Mouse (Mus musculus) heart, postnatal 10 days (tissue): ENCODE measurements around the gene Ndufs3. TPM values are rescaled to one million over a fixed set of nuclear protein-coding genes. Genes with fewer than 3 reads are reported as not detected.
A peak's percentile ranks its signal among the peaks of the same experiment; 100 is the strongest.

Source experiments
- DNase-seq, 2 experiments: peaks; one replicate each; pipeline ENCODE4 v3.0.0; 2021
- intact Hi-C: fragments of 180-260 bp; cut with DNase I; formaldehyde crosslinking; loops from one replicate; pipeline ENCODE4 v1.15.1; 2025
- total RNA-seq, 2 experiments: library from RNA; stranded (reverse); gene quantifications; 2 replicates each; pipeline ENCODE4 v1.2.3; 2021

Gene Ndufs3
- total RNA-seq, 2 experiments from 2014 or later = 693 to 709 TPM

DNA sequence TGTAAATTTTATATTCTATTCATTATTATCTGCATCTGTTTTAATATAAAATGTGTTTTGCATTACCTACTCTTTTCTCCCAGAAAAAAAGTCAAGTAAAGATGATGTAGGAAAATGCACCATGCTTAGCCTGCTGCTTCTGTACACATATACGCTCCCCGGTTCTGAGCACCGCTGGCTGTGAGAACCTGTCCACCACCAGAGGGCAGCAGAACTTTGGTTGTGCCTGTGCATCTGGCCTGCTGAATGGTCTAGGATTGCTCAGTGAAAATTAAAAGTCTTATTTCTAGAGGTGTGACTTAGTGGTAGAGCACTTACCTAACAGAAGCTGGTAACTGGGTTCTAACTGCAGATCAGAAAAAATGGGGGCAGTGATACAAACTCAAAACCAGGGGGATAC lies 38.1 kb downstream of the Ndufs3 start:
- intact Hi-C loops = loop anchor here (1.0 to 5.0 kb wide), 3 partner anchors 36 to 235 kb away; partner anchors contain the start of genes Kbtbd4 and Ndufs3
- DNase-seq = peak; percentile 90 to 94

DNA sequence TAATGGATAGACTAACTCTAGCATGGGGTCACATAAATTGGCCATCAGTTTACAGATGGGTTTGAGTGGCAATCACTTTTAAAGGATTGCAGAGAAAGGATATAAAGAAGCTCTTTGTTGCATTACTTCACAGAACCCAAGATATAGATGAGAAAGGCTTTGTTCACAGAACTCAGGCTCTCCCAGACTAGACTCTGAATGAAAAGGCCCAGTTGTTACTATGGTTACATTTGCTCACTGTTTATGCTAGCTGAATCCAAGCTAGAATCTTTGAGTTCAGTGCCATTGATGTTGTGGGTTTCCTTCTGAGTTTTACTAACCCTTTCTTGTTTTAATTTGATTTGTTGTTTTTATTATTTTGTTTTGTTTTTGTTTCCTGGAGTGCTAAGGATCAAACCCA lies 40.4 kb downstream of the Ndufs3 start:
- DNase-seq = no peak
- intact Hi-C loops = no loop called here

DNA sequence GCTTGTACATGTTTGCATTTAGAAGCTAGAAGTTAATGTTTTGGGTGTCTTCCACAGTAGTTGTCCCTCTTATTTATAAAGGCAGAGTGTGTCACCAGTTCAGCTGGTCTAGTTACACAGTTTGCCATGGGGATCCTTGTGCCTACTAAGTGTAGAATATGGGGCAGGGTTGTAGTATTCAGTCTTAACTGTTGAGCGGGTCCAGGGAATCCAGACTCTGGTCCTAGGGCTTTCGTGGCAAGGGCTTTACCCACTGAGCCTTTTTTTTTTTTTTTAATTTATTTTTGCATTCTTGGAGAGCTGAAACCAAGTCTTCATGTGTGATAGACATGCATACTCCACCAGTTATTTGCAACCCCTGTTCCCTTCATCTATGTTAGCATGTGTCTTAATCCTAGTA lies 43.1 kb downstream of the Ndufs3 start:
- intact Hi-C loops = no loop called here
- no peak for DNase-seq

DNA sequence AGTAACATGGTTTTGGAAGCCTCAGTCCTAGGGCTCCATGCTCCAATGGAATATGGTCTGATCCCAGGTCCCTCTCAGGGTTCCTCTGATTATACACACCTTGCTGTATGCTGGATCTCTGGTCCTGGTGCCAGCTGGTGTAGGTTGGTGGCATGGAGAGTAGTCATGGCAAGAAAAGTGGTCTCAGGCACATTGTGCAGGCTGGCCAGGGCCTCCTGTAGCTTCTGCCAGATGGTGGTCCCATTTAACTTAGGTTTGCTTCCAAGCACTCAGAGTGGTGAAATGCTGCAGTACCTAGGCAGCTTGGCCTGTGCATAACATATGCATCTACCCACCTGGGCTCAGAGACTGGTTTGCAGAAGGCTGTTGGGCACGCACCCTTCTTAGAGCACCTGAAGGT lies 54.2 kb downstream of the Ndufs3 start:
- DNase-seq = no peak
- intact Hi-C loops = no loop called here

DNA sequence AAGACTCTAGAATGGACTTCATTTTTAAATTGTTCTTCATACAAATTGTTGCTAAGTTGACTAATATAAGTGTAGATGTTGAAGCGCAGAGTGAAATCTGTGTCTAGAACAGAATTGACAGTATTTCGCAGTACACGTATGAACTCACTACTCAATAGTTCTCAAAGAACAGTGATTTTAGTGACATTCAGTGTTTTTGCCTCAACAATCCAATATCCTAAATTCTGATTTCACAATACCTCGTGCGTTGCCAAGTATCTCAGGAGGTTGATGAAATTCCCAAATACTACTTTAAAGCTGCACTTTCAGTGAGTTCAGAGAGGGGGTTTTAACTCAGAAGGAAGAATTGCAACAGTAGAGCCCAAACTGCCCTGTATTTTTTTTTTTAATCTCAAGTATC lies 56.3 kb downstream of the Ndufs3 start:
- intact Hi-C loops = no loop called here
- DNase-seq = no peak

DNA sequence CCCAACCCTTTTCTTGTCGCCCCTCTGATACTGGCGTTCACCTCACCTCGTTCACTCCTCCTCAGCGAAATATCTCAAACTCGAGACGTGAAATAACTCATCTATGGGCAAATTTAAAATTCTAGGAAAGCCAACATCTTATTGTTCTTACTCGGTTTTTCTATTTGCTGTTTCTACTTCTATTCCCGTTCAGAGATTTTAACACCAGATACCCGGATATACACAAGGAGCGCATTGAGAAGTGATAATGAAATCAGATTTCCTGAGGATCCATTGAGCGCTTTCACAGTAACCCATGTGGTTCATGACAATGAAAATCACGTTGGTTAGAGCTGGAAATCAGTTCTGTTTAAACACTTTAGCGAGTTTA lies 57.0 kb downstream of the Ndufs3 start:
- no peak for DNase-seq
- intact Hi-C loops = no loop called here

DNA sequence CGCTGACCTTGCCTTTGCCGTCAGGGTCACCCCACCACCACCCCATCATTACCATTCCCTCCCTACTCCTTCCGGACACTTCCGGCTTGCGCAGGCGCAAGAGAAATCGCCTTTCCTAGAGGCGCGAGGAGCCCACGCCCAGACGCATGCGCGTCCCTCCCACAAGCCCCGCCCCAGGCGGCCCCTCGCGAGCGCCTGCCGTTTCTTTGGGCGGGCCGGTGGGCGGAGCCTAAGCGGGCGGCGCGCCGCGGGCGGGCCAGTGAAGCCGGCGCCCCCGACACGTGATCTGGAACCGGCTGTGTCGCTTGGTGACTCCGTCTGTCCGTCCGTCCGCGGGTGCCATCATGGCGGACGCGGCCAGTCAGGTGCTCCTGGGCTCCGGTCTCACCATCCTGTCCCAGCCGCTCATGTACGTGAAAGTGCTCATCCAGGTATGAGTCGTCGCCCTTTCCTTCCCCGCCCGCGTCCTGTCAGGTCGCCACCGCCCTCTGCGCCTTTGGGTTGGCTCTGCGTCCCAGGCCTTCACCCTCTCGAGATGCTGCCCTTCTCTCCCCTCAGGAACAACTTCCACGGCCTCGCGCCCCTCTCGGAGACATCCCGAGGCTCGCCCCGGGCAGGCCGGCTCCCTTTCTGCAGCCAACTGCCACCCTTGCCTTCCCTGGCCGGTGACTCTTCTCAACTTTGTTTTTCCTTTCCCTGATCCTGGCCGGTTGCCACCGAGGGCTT lies 57.5 kb downstream of the Ndufs3 start, which contains the start of gene Mtch2:
Gene Mtch2, plus strand, starts transcription at position 201 of the 726 bp plus-strand sequence.
- peak; percentile 99 for DNase-seq
- intact Hi-C loops = no loop called here

DNA sequence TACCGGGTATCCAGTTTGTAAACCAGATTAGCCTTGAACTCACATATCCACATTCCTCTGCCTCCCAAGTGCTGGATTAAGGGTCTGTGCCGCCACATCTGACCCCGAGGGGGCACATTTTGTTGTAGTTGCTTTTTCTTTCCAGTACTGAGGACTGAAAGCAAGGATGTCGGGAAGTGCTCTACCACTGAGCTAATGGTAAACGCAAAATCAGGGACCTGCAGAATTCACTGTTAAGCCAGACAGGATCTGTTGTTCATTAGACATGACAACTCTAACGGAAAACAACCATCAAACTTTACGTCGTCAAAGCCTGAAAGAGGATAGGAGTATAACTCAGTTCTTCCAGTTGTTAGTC lies 58.1 kb downstream of the Ndufs3 start:
- DNase-seq = no peak
- intact Hi-C loops = no loop called here

DNA sequence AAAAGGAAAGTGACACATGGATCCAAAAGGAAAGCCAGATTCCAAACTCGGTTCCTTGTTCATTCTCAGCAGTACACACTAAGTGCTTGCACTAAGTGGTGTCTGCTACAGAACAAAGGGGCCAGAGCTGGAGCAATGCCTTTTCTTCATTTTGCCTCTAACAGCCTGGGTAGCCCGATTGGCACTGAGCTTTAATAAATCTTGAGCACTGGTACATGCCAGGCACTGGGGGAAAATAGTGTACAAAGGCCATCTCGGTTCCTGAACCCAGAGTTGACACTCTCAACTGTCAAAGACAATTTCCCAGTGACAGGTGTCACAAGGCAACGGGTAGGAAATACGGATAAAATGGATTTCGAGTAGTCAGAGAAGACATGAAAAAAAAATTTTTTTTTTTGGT lies 58.5 kb downstream of the Ndufs3 start:
- DNase-seq = peak in 1 of 2 experiments; percentile 26
- intact Hi-C loops = no loop called here

DNA sequence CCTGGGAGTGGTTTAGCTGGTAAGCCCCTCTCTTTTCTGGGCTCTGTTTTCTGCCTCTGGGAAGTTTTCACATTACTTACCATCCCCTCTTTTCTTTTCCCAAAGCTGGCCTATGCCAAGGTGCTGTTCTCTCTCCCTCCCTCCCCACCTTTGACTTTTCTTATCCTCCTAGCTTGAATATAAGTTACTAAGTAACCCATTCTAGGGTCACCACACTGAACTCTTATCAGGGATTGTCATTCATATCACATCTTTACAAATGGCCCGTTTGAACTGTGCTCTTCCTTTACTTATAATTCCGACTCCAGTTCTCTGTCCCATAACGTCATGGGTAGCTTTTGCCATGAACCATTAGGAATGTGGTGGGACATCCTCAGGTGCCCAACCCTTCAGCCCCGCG lies 59.4 kb downstream of the Ndufs3 start:
- intact Hi-C loops = no loop called here
- DNase-seq = no peak

Other genes starting within 250 kb of the Ndufs3 start
- 10 to 100 TPM; 13.7 to 17.5 TPM for gene Nup160, start 227.6 kb downstream of the Ndufs3 start, total RNA-seq
- 10 to 100 TPM; 30.1 to 31.4 TPM for gene Fnbp4, start 159.5 kb downstream of the Ndufs3 start, total RNA-seq
- 1 to 10 TPM; 1.2 to 1.6 TPM for gene Agbl2, start 122.1 kb downstream of the Ndufs3 start, total RNA-seq
- gene Mtch2, start 57.7 kb downstream of the Ndufs3 start, total RNA-seq = 100 to 1,000 TPM; 205 TPM
- gene C1qtnf4, start 19.0 kb downstream of the Ndufs3 start, total RNA-seq = 1 to 10 TPM; 6.2 to 6.6 TPM
- gene Kbtbd4, start 87 bp downstream of the Ndufs3 start, total RNA-seq = 10 to 100 TPM; 21.7 to 26.1 TPM
- gene Celf1, start 35.6 kb upstream of the Ndufs3 start, total RNA-seq = 100 to 1,000 TPM; 111 to 119 TPM
- gene Rapsn, start 130.8 kb upstream of the Ndufs3 start, total RNA-seq = 10 to 100 TPM; 15.4 to 19.8 TPM
- 100 to 1,000 TPM; 221 to 245 TPM for gene Psmc3, start 149.2 kb upstream of the Ndufs3 start, total RNA-seq
- 10 to 100 TPM; 27.7 to 31.9 TPM for gene Slc39a13, start 165.6 kb upstream of the Ndufs3 start, total RNA-seq
- gene Spi1, start 177.6 kb upstream of the Ndufs3 start, total RNA-seq = 1 to 10 TPM; 2.3 to 3.0 TPM
- 1,000 to 10,000 TPM; 1,924 to 2,166 TPM for gene Mybpc3, start 213.3 kb upstream of the Ndufs3 start, total RNA-seq